Mouse (Mus musculus) B cell, adult (primary cell): ENCODE results near the gene Sv2b. TPM values are rescaled to one million over a fixed set of nuclear protein-coding genes. Genes with fewer than 3 reads are reported as not detected.

Experiments used
- total RNA-seq: library from RNA; stranded (reverse); gene quantifications from 4 replicates; pipeline ENCODE4 v1.2.4, GENCODE M21; 2023; ENCODE audit not compliant: inconsistent age

Sv2b gene
- total RNA-seq: 0.22 to 0.39 TPM (median 0.30 TPM) in 3 of 4 replicates, not detected in the other

GRCm38 (mm10) chr7:75308457-75309312 is at the start of gene Sv2b:
Sv2b (minus strand) TSS chr7:75309262.

Other genes with a start within 250 kb of the Sv2b start
- 299 to 361 TPM (median 353 TPM) in 4 replicates for gene Akap13, start 146.3 kb upstream of the Sv2b start, total RNA-seq